Mouse (Mus musculus) kidney, adult 18-20 months (tissue): ENCODE results near the gene Lamc2.

ENCODE experiments used
- DNase-seq: peaks from one replicate; pipeline ENCODE4 v3.0.0; 2021

Lamc2 gene

GRCm38 (mm10) chr1:153174801-153175200, 11.4 kb downstream of the Lamc2 start:
- peak; percentile 68 for DNase-seq

DNA sequence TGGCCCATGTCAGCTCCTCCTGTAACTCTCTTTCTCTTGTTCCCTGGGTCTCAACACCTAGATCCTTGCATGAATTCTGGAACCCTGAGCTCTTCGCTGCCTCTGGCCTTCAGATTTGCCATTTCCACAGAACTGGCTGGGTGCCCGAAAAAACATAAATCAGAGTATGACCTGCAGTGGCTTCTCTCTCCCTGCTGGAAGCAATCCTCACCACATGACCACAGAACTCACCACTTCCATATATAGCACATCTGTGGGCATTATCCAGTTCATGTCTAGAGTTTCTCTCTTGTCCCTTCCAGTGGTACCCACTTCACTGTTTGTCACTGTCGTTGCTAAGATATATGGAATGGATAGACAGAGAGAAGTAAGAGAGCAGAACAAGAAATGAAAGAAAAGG, 13.0 kb downstream of the Lamc2 start:
- DNase-seq, result no peak

- DNase-seq, result no peak
Measured at GRCm38 (mm10) chr1:153172291-153172731, 13.9 kb downstream of the Lamc2 start.

DNA sequence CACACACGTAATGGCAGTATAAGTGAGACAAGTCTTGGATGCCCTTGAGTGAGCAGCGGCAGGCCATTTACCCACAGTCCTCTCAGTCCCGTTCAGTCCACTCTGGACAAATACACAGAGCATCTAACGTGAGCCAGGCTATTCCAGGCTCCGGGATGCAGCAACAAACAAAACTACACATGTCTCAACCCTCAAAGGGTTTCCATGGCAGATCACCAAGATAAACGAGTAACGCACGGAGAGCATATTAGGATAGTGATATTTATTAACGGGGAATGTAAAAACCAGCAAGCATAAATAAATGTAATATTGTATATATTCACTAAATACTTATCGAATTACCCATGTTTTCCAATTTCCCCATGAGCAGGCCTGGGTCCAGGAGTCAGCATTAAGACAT, 15.2 kb downstream of the Lamc2 start:
- no peak for DNase-seq

DNA sequence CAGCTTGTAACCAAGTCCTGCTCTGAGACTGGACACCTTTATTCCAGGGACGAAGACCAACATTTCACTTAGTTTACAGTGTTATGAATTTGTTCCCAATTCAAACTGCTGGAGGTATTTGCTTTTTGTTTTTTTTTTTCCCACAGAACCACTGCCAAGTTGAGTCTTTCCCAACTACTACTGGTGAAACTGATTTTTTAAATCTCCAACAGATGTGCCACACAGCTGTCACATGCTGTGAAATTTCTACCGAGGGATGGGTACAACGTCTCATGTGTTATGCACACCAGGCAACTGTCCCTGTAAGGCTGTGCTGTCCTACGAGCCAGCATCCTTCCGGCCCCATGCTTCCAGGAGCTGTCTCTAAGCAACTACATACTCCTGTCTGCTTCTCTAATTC, 18.0 kb downstream of the Lamc2 start:
- DNase-seq, result no peak

DNA sequence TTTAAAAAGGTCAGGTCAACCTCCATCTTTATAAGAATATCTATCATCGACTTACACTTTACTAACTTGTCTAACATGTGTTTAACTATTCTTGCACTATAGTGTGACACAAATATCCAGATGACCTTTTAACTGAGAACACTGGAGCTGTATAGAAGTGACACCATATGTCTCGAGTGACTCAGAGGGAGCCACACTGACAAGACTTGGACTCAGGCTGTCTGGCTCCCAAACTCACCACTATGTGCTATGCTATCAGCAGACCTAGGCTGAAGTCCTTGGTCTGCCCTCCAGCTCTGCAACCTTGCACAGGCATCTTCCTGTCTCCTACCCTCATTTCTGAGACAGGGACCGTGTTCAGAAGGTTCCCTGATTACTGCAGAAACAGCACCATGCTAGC, 22.4 kb downstream of the Lamc2 start:
- DNase-seq, result no peak

- DNase-seq, result no peak
Measured at GRCm38 (mm10) chr1:153159137-153159536, 27.1 kb downstream of the Lamc2 start.

- no peak for DNase-seq
Measured at GRCm38 (mm10) chr1:153157021-153157623, 29.1 kb downstream of the Lamc2 start.

DNA sequence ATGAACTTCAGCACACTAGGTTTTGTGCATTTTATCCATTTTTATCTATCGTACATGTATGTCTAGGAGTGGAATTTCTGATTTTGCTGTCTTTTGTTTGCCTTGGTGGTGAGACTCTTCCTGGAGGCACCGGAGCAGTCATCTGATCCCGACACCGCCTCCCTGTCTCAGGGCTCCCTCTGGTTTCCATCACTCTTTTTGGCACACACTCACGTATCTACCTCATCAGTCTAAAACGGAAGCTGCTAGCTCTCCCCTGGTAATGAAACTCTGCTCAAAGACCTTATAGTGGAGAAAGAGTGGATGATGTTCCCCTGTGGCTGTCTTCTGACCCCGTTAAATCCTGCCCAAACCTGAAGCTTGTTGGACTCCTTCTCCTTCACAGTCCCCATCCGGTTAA, 30.9 kb downstream of the Lamc2 start:
- DNase-seq, result no peak

DNA sequence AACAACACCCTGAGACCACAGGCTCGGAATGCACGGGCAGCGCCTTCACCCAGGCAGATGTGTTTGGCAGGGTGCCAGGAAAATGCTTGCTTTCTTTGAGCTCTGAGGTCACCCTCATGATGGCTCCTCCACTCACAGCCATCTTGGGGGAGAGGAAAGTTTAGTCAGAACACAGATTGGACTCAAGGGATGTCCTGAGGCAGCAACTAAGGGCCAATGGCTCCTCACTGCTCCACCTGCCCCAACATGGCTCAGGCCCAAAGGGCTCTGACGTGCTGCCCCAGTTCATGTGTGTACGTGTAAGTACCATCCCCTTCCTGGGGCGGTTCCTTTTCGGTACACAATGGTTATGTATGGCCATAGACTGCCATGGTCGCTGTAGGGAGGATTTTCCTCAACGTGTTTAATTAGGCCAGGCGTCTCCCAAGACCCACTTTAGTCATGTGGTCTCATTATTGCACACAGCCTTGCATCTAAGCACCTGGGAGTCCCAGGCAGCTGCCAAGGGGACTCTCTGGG, 32.6 kb downstream of the Lamc2 start:
- DNase-seq, result no peak

DNA sequence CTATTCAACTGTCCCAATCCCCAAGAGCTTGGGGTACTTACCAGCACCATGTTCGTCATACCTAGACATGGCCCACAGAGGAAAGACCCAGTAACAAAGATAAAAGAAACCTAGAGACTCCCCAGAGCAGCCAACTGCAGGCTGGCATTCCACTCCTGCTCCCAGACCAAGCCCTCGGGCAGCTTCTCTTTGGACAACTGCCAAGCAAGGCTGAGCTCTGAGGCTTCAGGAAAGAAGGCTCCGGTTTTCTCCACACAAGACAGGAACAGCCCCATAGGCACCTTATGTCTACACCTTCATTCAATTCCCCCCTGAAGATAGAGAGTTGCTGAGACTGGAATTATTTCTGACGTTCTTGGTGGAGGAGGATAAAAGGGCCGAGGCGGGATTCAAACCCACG, 33.7 kb downstream of the Lamc2 start:
- peak; percentile 13 for DNase-seq

- no peak for DNase-seq
Measured at GRCm38 (mm10) chr1:153145791-153146190, 40.5 kb downstream of the Lamc2 start.

GRCm38 (mm10) chr1:153144021-153144420, 42.2 kb downstream of the Lamc2 start:
- DNase-seq, result no peak

- DNase-seq, result no peak
Measured at GRCm38 (mm10) chr1:153140747-153141228, 45.5 kb downstream of the Lamc2 start.

- no peak for DNase-seq
Measured at GRCm38 (mm10) chr1:153140265-153140664, 46.0 kb downstream of the Lamc2 start.

DNA sequence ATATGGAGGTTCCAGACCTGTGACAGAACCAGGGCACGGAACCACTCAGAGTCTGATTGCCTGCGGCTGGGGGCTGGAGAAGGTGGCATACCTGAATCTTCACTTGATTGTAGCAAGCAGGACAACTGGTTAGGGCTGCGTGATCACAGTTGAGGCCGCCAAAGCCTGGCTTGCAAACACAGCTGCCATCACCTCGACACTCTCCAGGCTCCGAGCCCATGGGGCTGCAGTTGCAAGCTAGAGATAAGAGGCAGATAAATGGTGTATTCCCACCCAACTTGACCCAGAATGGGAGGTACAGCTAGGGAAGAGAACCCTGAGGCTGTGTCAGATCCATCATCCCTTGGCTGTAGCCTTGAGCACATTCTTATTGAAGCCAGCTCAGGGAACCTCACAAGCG, 46.6 kb downstream of the Lamc2 start:
- DNase-seq, result no peak

- DNase-seq, result no peak
Measured at GRCm38 (mm10) chr1:153138486-153138885, 47.8 kb downstream of the Lamc2 start.

DNA sequence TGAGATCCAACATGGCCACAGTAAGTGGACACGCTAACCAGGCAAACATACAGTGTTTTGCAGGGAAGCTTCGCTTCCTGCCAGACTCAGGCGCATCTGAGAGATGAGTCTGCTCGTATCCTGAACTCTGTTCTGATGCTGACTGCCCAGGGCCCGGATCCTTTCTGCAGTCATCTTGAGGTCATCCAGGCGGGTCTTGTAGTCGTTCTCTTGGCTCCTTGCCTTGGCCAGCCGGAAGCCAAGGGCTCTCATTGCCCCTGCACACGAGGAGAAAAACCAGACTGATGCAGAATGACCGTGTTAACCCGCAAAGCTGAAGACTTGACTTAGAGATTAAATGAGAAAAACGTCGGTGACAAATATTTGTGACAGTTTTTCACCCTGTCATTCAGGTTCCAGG, 49.6 kb downstream of the Lamc2 start:
- DNase-seq, result no peak

- no peak for DNase-seq
Measured at GRCm38 (mm10) chr1:153133865-153134781, 52.1 kb downstream of the Lamc2 start.

- no peak for DNase-seq
Measured at GRCm38 (mm10) chr1:153129992-153130713, 56.1 kb downstream of the Lamc2 start.

- DNase-seq, result no peak
Measured at GRCm38 (mm10) chr1:153128780-153129179, 57.5 kb downstream of the Lamc2 start.

- no peak for DNase-seq
Measured at GRCm38 (mm10) chr1:153127622-153128021, 58.6 kb downstream of the Lamc2 start.
